Mouse (Mus musculus): ENCODE data around the gene Kif6. TPM values are rescaled to one million over a fixed set of nuclear protein-coding genes. Genes with fewer than 3 reads are reported as not detected.

Gene Kif6
- polyA plus RNA-seq, 1 experiment from 2014 or later, result 0.22 TPM

GRCm38 (mm10) chr17:49824841-49825450 is 210.0 kb downstream of the Kif6 start:
- WGBS, result 72% methylated on average over 7 of the region's 7 CpGs
- Histone ChIP-seq H3K36me3 (ENCODE audit: control insufficient read depth, insufficient read depth) (no peaks in the 10 kb centered on the region), H3K9me3 (ENCODE audit: control insufficient read depth) (no peaks in the 10 kb centered on the region), H3K27ac (ENCODE audit: low read depth, low read length) (no peak overlapping the region), H3K9ac (ENCODE audit: low read depth, low read length) (no peak overlapping the region), H3K27me3 (replicated peaks; ENCODE audit: control insufficient read depth, insufficient read depth, low read length) (no peaks in the 10 kb centered on the region), H3K4me3 (ENCODE audit: low read depth, low read length) (no peak overlapping the region), H3K4me2 (replicated peaks; ENCODE audit: low read depth) (no peak overlapping the region), H3K4me1 (replicated peaks; ENCODE audit: control insufficient read depth, insufficient read depth, low read length) (no peaks in the 10 kb centered on the region)
- no peak for ATAC-seq
- TF ChIP-seq CTCF (IDR thresholded peaks at IDR 0.05; ENCODE audit: low read depth), result no peak

- Histone ChIP-seq H3K27me3 (replicated peaks; ENCODE audit: control insufficient read depth, insufficient read depth, low read length) (no peaks in the 10 kb centered on the region), H3K27ac (ENCODE audit: low read depth, low read length) (no peak overlapping the region), H3K36me3 (ENCODE audit: control insufficient read depth, insufficient read depth) (no peaks in the 10 kb centered on the region), H3K4me2 (replicated peaks; ENCODE audit: low read depth) (no peak overlapping the region), H3K4me3 (ENCODE audit: low read depth, low read length) (no peak overlapping the region), H3K4me1 (replicated peaks; ENCODE audit: control insufficient read depth, insufficient read depth, low read length) (no peaks in the 10 kb centered on the region), H3K9me3 (ENCODE audit: control insufficient read depth) (no peaks in the 10 kb centered on the region), H3K9ac (ENCODE audit: low read depth, low read length) (no peak overlapping the region)
- 92% methylated on average over 5 of the region's 5 CpGs for WGBS
- TF ChIP-seq CTCF (IDR thresholded peaks at IDR 0.05; ENCODE audit: low read depth), result no peak
- ATAC-seq, result no peak
Observed at GRCm38 (mm10) chr17:49825831-49826230, 210.9 kb downstream of the Kif6 start.

- no peaks in the 10 kb centered on the region for H3K36me3 ChIP-seq (ENCODE audit: control insufficient read depth, insufficient read depth)
- no peaks in the 10 kb centered on the region for H3K4me1 ChIP-seq (replicated peaks; ENCODE audit: control insufficient read depth, insufficient read depth, low read length)
- 53% methylated on average over 3 of the region's 3 CpGs for WGBS
- ATAC-seq, result no peak
- H3K9me3 ChIP-seq (ENCODE audit: control insufficient read depth), result no peaks in the 10 kb centered on the region
- TF ChIP-seq CTCF (IDR thresholded peaks at IDR 0.05; ENCODE audit: low read depth), result no peak
- H3K27me3 ChIP-seq (replicated peaks; ENCODE audit: control insufficient read depth, insufficient read depth, low read length), result no peaks in the 10 kb centered on the region
- H3K27ac ChIP-seq (ENCODE audit: low read depth, low read length), result no peak overlapping the region
- no peak overlapping the region for H3K4me3 ChIP-seq (ENCODE audit: low read depth, low read length)
- H3K4me2 ChIP-seq (replicated peaks; ENCODE audit: low read depth), result no peak overlapping the region
- no peak overlapping the region for H3K9ac ChIP-seq (ENCODE audit: low read depth, low read length)
Observed at GRCm38 (mm10) chr17:49831745-49832144, 216.8 kb downstream of the Kif6 start.

GRCm38 (mm10) chr17:49834044-49834545 is 219.2 kb downstream of the Kif6 start:
- TF ChIP-seq CTCF (IDR thresholded peaks at IDR 0.05; ENCODE audit: low read depth), result no peak
- no peak overlapping the region for H3K9ac ChIP-seq (ENCODE audit: low read depth, low read length)
- no peak overlapping the region for H3K4me2 ChIP-seq (replicated peaks; ENCODE audit: low read depth)
- no peaks in the 10 kb centered on the region for H3K27me3 ChIP-seq (replicated peaks; ENCODE audit: control insufficient read depth, insufficient read depth, low read length)
- ATAC-seq, result no peak
- no peaks in the 10 kb centered on the region for H3K4me1 ChIP-seq (replicated peaks; ENCODE audit: control insufficient read depth, insufficient read depth, low read length)
- H3K9me3 ChIP-seq (ENCODE audit: control insufficient read depth), result no peaks in the 10 kb centered on the region
- H3K27ac ChIP-seq (ENCODE audit: low read depth, low read length), result no peak overlapping the region
- 62% methylated on average over 5 of the region's 5 CpGs for WGBS
- no peaks in the 10 kb centered on the region for H3K36me3 ChIP-seq (ENCODE audit: control insufficient read depth, insufficient read depth)
- no peak overlapping the region for H3K4me3 ChIP-seq (ENCODE audit: low read depth, low read length)

- H3K9me3 ChIP-seq (ENCODE audit: control insufficient read depth), result no peaks in the 10 kb centered on the region
- WGBS, result 67% methylated on average over 5 of the region's 5 CpGs
- no peak overlapping the region for H3K9ac ChIP-seq (ENCODE audit: low read depth, low read length)
- no peak overlapping the region for H3K27ac ChIP-seq (ENCODE audit: low read depth, low read length)
- no peaks in the 10 kb centered on the region for H3K36me3 ChIP-seq (ENCODE audit: control insufficient read depth, insufficient read depth)
- no peaks in the 10 kb centered on the region for H3K27me3 ChIP-seq (replicated peaks; ENCODE audit: control insufficient read depth, insufficient read depth, low read length)
- no peaks in the 10 kb centered on the region for H3K4me1 ChIP-seq (replicated peaks; ENCODE audit: control insufficient read depth, insufficient read depth, low read length)
- no peak for TF ChIP-seq CTCF (IDR thresholded peaks at IDR 0.05; ENCODE audit: low read depth)
- H3K4me3 ChIP-seq (ENCODE audit: low read depth, low read length), result no peak overlapping the region
- H3K4me2 ChIP-seq (replicated peaks; ENCODE audit: low read depth), result no peak overlapping the region
- no peak for ATAC-seq
Observed at GRCm38 (mm10) chr17:49837417-49837816, 222.5 kb downstream of the Kif6 start.

- ATAC-seq, result no peak
- Histone ChIP-seq H3K4me2 (replicated peaks; ENCODE audit: low read depth) (no peak overlapping the region), H3K4me1 (replicated peaks; ENCODE audit: control insufficient read depth, insufficient read depth, low read length) (no peaks in the 10 kb centered on the region), H3K27me3 (replicated peaks; ENCODE audit: control insufficient read depth, insufficient read depth, low read length) (no peaks in the 10 kb centered on the region), H3K4me3 (ENCODE audit: low read depth, low read length) (no peak overlapping the region), H3K27ac (ENCODE audit: low read depth, low read length) (no peak overlapping the region), H3K9me3 (ENCODE audit: control insufficient read depth) (no peaks in the 10 kb centered on the region), H3K36me3 (ENCODE audit: control insufficient read depth, insufficient read depth) (no peaks in the 10 kb centered on the region), H3K9ac (ENCODE audit: low read depth, low read length) (no peak overlapping the region)
- no peak for TF ChIP-seq CTCF (IDR thresholded peaks at IDR 0.05; ENCODE audit: low read depth)
- 84% methylated on average over 3 of the region's 3 CpGs for WGBS
Observed at GRCm38 (mm10) chr17:49839243-49839642, 224.3 kb downstream of the Kif6 start.
